Mouse (Mus musculus) kidney, embryonic 15.5 days (tissue): ENCODE measurements at regions not wholly inside any gene's neighbourhood (a gene's known extent, or its start where the extent isn't known, plus 50 kb on each side); places are given as distances from the start of the nearest gene placed in this dataset.

Experiments used
- ATAC-seq: fragments of 200-750 bp; cut with Nextera tagmentation; replicated peaks from 2 replicates; pipeline ENCODE4 v1.8.0; 2017; ENCODE audit warnings: moderate TSS enrichment; ENCODE audit not compliant: low FRiP score
- H3K27ac ChIP-seq: fragments of 300-500 bp; sonication (generic); 2 replicates; pipeline ENCODE4 v1.5.1; 2015; ENCODE audit warnings: mild to moderate bottlenecking, inconsistent platforms
- H3K27me3 ChIP-seq: fragments of 300-500 bp; sonication (generic); 2 replicates; pipeline ENCODE4 v1.6.1; 2015; ENCODE audit warnings: inconsistent platforms
- H3K36me3 ChIP-seq: fragments of 300-500 bp; sonication (generic); 2 replicates; pipeline ENCODE4 v1.6.1; 2015; ENCODE audit warnings: inconsistent platforms
- H3K4me1 ChIP-seq: fragments of 300-500 bp; sonication (generic); 2 replicates; pipeline ENCODE4 v1.6.1; 2015; ENCODE audit warnings: inconsistent platforms
- H3K4me2 ChIP-seq: fragments of 300-500 bp; sonication (generic); 2 replicates; pipeline ENCODE4 v1.6.1; 2015; ENCODE audit warnings: moderate library complexity, mild to moderate bottlenecking, inconsistent platforms
- H3K4me3 ChIP-seq: fragments of 300-500 bp; sonication (generic); replicated peaks from 2 replicates; pipeline ENCODE4 v1.5.1; 2015; ENCODE audit warnings: mild to moderate bottlenecking, inconsistent platforms
- H3K9ac ChIP-seq: fragments of 300-500 bp; sonication (generic); 2 replicates; pipeline ENCODE4 v1.6.1; 2015; ENCODE audit warnings: mild to moderate bottlenecking, inconsistent platforms
- H3K9me3 ChIP-seq: fragments of 300-500 bp; sonication (generic); replicated peaks from 2 replicates; pipeline ENCODE4 v1.6.1; 2016; ENCODE audit warnings: inconsistent platforms
- WGBS: fragments of 180-500 bp; shearing (Covaris S2); methylation state at CpG from one replicate; pipeline ENCODE4 v1.1.7; 2015; ENCODE audit warnings: mixed read lengths; 5-methylcytosine and 5-hydroxymethylcytosine counted together

- 0 out of 2 replicates have a peak overlapping the region, but pooled peaks have one; percentile 32 for H3K27ac ChIP-seq
- no peak overlapping the region for H3K4me3 ChIP-seq
- WGBS = 62% methylated on average over 5 of the region's 5 CpGs
- H3K4me2 ChIP-seq = no peak overlapping the region
- no peaks in the 10 kb centered on the region for H3K4me1 ChIP-seq
- H3K9ac ChIP-seq = no peak overlapping the region
- H3K36me3 ChIP-seq = no peaks in the 10 kb centered on the region
- H3K27me3 ChIP-seq = no peaks in the 10 kb centered on the region
- no peak for ATAC-seq
- H3K9me3 ChIP-seq = no peaks in the 10 kb centered on the region
Observed at GRCm38 (mm10) chr1:181286146-181286545, 66.3 kb upstream of the Cnih3 start.

DNA sequence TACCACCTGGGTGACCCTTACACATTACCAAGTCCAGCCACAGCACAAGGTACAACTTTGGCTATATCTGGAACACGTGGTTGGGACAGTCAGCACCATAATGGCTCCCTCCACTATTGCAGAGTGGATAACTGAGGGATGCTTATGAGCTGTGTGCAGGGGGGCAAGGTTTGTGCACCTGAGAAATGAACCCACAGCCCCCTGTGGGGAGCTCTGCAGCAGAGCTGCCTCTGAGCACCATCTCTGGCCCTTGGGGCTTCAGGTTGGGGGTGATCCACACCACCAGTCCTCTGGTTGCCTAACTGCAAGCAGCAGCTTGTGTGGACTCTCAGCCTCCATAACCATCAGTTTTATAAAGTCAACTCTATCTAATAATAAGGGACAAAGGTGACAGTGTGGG, 65.3 kb upstream of the Cnih3 start:
- Histone ChIP-seq H3K4me3 (no peak overlapping the region), H3K36me3 (no peaks in the 10 kb centered on the region), H3K9ac (no peak overlapping the region), H3K4me2 (no peak overlapping the region), H3K4me1 (no peaks in the 10 kb centered on the region), H3K9me3 (no peaks in the 10 kb centered on the region), H3K27ac (no peak overlapping the region), H3K27me3 (no peaks in the 10 kb centered on the region)
- 88% methylated on average over 1 of the region's 1 CpGs for WGBS
- no peak for ATAC-seq

DNA sequence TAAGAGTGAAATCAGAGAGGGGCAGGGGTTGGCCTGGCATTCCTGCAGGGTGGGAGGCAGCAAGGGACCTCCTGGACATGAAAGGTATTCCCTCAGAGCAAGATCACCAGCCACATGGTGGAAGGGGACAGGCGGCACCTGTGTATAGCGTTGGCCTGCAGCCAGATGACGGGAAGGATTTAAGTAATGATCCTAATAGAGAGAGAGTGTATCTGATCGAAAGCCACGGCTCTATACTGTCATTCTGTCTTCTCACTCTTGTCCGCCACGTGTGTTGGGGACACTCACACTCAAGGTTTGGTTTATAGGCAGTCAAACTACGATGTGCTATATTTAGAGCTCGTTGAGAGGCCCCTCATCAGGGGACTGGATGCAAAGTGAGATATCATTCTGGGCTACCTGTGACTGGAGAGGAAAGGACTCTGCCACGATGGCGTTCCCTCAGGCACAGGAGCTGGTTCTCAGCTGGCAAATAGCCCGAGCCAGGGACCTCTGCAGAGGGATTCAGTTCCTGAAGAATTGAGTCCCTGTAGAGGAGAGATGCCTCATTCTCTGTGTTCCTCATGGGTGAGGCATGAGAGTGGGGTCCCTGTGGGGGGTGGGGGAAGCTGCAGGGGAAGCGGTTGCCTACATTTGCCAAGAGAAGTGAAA, 62.9 kb upstream of the Cnih3 start:
- no peaks in the 10 kb centered on the region for H3K9me3 ChIP-seq
- ATAC-seq = no peak
- H3K9ac ChIP-seq = no peak overlapping the region
- 79% methylated on average over 13 of the region's 13 CpGs for WGBS
- no peaks in the 10 kb centered on the region for H3K36me3 ChIP-seq
- H3K27ac ChIP-seq = no peak overlapping the region
- no peaks in the 10 kb centered on the region for H3K4me1 ChIP-seq
- H3K4me2 ChIP-seq = no peak overlapping the region
- H3K4me3 ChIP-seq = no peak overlapping the region
- H3K27me3 ChIP-seq = no peaks in the 10 kb centered on the region

DNA sequence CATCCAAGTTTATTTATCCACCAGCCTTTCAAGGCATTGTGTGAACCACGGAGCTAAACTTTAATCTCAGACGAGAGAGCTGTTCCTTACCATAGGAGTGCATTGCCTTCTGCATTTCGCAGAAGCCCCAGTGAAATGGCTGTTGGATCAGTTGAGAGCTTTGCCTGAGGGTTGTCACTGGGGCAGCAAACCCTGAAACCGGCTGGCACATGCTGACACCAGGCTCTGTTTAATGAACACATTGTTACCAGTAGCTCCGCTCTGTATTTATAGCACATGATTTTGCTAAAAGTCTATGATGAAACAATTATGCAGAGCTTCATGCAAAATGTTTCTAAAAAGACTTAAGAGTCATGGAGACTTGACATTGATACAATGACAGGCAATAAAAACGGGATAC, 61.2 kb upstream of the Cnih3 start:
- Histone ChIP-seq H3K4me2 (no peak overlapping the region), H3K36me3 (no peaks in the 10 kb centered on the region), H3K9ac (no peak overlapping the region), H3K27me3 (no peaks in the 10 kb centered on the region), H3K9me3 (no peaks in the 10 kb centered on the region), H3K4me1 (no peaks in the 10 kb centered on the region), H3K4me3 (no peak overlapping the region), H3K27ac (no peak overlapping the region)
- no peak for ATAC-seq
- WGBS = 71% methylated on average over 6 of the region's 6 CpGs

GRCm38 (mm10) chr1:181291966-181292365, 60.5 kb upstream of the Cnih3 start:
- no peaks in the 10 kb centered on the region for H3K36me3 ChIP-seq
- H3K27ac ChIP-seq = no peak overlapping the region
- no peak overlapping the region for H3K4me3 ChIP-seq
- H3K27me3 ChIP-seq = no peaks in the 10 kb centered on the region
- no peak overlapping the region for H3K9ac ChIP-seq
- ATAC-seq = no peak
- WGBS = 81% methylated on average over 5 of the region's 5 CpGs
- no peak overlapping the region for H3K4me2 ChIP-seq
- H3K9me3 ChIP-seq = no peaks in the 10 kb centered on the region
- H3K4me1 ChIP-seq = no peaks in the 10 kb centered on the region

- no peaks in the 10 kb centered on the region for H3K4me1 ChIP-seq
- no peaks in the 10 kb centered on the region for H3K9me3 ChIP-seq
- 0 out of 2 replicates have a peak, but pooled peaks have one; percentile 15 for ATAC-seq
- H3K4me2 ChIP-seq = no peak overlapping the region
- WGBS = 86% methylated on average over 16 of the region's 16 CpGs
- no peaks in the 10 kb centered on the region for H3K27me3 ChIP-seq
- H3K27ac ChIP-seq = no peak overlapping the region
- no peaks in the 10 kb centered on the region for H3K36me3 ChIP-seq
- no peak overlapping the region for H3K4me3 ChIP-seq
- no peak overlapping the region for H3K9ac ChIP-seq
Observed at GRCm38 (mm10) chr1:181293079-181293865, 59.2 kb upstream of the Cnih3 start.

GRCm38 (mm10) chr1:181295651-181296050, 56.8 kb upstream of the Cnih3 start:
- WGBS = 77% methylated on average over 4 of the region's 4 CpGs
- Histone ChIP-seq H3K4me1 (no peaks in the 10 kb centered on the region), H3K36me3 (no peaks in the 10 kb centered on the region), H3K9ac (no peak overlapping the region), H3K4me2 (no peak overlapping the region), H3K27me3 (no peaks in the 10 kb centered on the region), H3K4me3 (no peak overlapping the region), H3K9me3 (no peaks in the 10 kb centered on the region), H3K27ac (no peak overlapping the region)
- ATAC-seq = no peak

- Histone ChIP-seq H3K36me3 (no peaks in the 10 kb centered on the region), H3K9ac (no peak overlapping the region), H3K4me1 (no peaks in the 10 kb centered on the region), H3K4me2 (no peak overlapping the region), H3K9me3 (no peaks in the 10 kb centered on the region), H3K27me3 (no peaks in the 10 kb centered on the region), H3K27ac (no peak overlapping the region), H3K4me3 (no peak overlapping the region)
- ATAC-seq = no peak
- WGBS = 74% methylated on average over 5 of the region's 5 CpGs
Observed at GRCm38 (mm10) chr1:181298063-181298462, 54.4 kb upstream of the Cnih3 start.

DNA sequence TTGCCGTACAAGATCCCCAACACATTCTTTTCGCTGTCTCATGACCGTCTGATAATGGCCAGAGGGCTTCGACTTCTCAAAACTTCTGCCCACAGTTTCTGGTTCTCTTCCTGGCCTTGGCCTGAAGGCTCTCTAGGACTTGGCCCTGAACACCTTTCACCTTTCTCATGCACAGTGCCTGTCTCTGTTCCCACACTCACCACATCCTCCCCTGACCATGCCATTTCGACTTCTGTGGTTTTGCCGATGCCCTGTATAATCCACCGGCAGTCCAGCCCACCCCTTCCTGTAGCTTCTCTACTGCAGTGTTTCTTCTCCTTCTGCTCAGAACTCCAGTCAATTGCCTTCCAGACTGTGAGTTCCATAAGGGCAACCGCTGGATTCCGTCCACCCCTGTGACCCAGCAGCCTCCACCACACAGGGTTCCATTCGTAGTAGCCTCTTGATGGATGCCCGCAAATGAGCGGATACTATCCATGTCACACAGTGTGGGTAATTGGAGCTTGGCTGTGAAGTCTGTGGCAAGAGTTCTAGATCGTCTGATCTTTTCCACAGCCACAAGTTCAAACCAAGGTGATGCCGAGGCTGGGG, 53.3 kb upstream of the Cnih3 start:
- no peak overlapping the region for H3K27ac ChIP-seq
- no peak overlapping the region for H3K9ac ChIP-seq
- no peak overlapping the region for H3K4me3 ChIP-seq
- no peaks in the 10 kb centered on the region for H3K27me3 ChIP-seq
- H3K4me2 ChIP-seq = no peak overlapping the region
- no peak for ATAC-seq
- no peaks in the 10 kb centered on the region for H3K4me1 ChIP-seq
- 90% methylated on average over 14 of the region's 14 CpGs for WGBS
- H3K36me3 ChIP-seq = no peaks in the 10 kb centered on the region
- H3K9me3 ChIP-seq = no peaks in the 10 kb centered on the region

DNA sequence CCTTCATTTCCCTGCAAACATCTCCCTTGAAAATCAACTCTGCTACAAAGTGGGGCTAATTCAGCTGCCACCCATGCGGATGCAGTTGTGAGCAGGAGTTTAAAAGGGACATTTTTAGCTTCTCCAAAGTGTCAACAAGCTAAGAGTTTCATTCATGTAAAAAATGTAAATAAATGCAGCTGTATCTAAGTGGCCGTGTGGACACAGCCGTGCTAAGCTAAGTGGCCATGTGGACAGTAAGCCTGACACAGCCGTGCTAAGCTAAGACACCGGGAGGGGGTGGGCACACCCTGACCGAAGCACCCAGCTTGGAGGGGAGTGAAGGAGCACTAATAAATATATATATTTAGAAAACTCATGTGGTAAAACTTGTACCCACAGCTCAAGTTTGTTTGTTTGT, 52.6 kb upstream of the Cnih3 start:
- H3K36me3 ChIP-seq = no peaks in the 10 kb centered on the region
- WGBS = 88% methylated on average over 6 of the region's 6 CpGs
- no peak for ATAC-seq

DNA sequence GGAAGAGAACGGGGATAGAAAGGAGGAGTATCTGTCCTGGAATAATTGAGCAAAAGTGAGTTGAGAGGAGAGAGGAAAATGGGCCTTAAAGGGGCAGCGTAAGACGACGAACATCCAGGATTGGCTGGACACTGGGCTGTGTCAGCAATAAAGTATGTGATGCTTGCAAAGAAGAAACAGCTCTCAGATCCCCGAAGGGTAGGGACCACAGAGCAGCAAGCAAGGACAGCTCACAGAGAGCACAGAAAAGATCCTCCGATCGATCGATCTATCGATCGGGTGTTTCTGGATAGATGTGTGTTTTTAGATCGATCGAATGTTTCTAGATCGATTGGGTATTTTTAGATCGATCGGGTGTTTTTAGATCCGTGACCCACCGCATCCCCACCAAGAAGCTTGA, 50.3 kb upstream of the Cnih3 start:
- no peak for ATAC-seq
- Histone ChIP-seq H3K4me1 (no peaks in the 10 kb centered on the region), H3K4me3 (no peak overlapping the region), H3K27me3 (no peaks in the 10 kb centered on the region), H3K9me3 (no peaks in the 10 kb centered on the region), H3K27ac (no peak overlapping the region), H3K36me3 (no peaks in the 10 kb centered on the region), H3K9ac (no peak overlapping the region), H3K4me2 (no peak overlapping the region)
- WGBS = 94% methylated on average over 17 of the region's 17 CpGs

More for the DNA sequence above, 52.6 kb upstream of the Cnih3 start:
- no peak overlapping the region for H3K9ac ChIP-seq
- no peaks in the 10 kb centered on the region for H3K27me3 ChIP-seq
- H3K4me3 ChIP-seq = no peak overlapping the region
- H3K4me2 ChIP-seq = no peak overlapping the region
- H3K4me1 ChIP-seq = no peaks in the 10 kb centered on the region
- no peak overlapping the region for H3K27ac ChIP-seq
- H3K9me3 ChIP-seq = no peaks in the 10 kb centered on the region
